Mouse (Mus musculus): ENCODE measurements around the gene Fcgr2b. TPM values are rescaled to one million over a fixed set of nuclear protein-coding genes. Genes with fewer than 3 reads are reported as not detected.
"Not testable (repeated sequence)": the region's sequence is repeated elsewhere in the genome, so short reads cannot be mapped to it uniquely, and the experiment has no call there.

The Fcgr2b gene
- polyA plus RNA-seq, 1 experiment from 2014 or later, result not detected

DNA sequence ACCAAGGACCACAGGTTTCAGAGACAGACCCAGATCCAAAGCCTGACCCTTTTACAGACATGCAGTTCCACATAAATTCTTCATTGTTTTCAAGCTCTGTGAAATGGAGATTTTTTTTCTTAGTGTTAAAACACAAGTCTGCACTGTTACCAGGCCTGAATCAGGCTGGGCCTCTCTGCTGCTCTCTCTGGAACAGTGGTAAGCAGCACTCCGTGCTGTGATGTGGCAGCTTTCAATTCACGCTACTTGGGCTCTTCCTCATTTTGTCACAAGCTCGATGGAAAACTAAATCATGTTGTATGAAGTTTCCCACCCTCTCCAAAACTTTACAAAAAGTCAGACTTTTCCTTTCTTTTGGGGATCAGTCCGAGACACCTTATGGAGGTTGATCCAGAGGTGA is 6.7 kb upstream of the Fcgr2b start:
- no peak overlapping the region for H3K4me2 ChIP-seq
- ATAC-seq (ENCODE audit: low FRiP score) (no peak), DNase-seq (ENCODE audit: low spot score, missing footprints) (no peak)
- no peaks in the 10 kb centered on the region for H3K9me3 ChIP-seq (ENCODE audit: control insufficient read depth, low read length)
- H3K36me3 ChIP-seq (ENCODE audit: control insufficient read depth, insufficient read depth, low read length), result no peaks in the 10 kb centered on the region
- H3K27ac ChIP-seq (ENCODE audit: low read depth, low read length), result no peak overlapping the region
- no peaks in the 10 kb centered on the region for H3K4me1 ChIP-seq (ENCODE audit: control insufficient read depth, insufficient read depth, low read length)
- no peaks in the 10 kb centered on the region for H3K27me3 ChIP-seq (ENCODE audit: control insufficient read depth, insufficient read depth, low read length)
- H3K4me3 ChIP-seq (ENCODE audit: low read depth, low read length), result no peak overlapping the region
- WGBS, result 84% methylated on average over 4 of the region's 4 CpGs
- H3K9ac ChIP-seq (ENCODE audit: low read length), result no peak overlapping the region

DNA sequence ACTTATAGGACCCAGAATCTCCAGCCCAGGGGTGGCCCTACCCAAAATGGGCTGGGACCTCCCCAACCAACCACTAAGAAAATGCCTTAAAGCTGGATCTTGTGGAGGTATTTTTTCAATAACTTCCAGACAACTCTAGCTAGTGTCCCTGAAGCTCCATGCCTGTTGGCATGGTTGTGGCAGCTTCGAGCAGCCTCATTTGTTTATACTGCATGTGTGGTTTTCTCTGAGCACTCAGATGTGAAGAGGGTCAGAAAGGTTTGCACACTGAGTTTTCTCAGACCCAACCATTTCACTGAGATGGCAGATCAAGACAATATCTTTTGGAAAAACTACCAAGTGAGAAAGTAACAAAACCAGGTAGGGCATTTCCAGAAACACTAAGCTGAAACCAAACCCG is 6.0 kb upstream of the Fcgr2b start:
- 79% methylated on average over 2 of the region's 2 CpGs for WGBS

DNA sequence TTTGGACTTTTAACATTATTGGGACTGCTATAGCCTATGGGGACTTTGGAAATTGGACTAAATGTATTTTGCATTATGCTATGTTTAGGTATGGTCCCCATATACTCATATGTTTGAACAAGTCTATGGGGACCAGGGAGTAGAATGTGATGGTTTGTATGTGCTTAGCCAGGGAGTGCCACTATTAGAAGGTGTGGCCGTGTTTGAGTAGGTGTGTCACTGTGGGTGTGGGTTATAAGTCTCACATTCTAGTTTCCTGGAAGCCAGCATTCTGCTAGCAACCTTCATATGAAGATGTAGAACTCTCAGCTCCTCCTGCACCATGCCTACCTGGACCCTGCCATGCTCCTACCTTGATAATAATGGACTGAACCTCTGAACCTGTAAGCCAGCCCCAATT is 5.3 kb upstream of the Fcgr2b start:
- DNase-seq (ENCODE audit: low spot score, missing footprints); H3K36me3 ChIP-seq (ENCODE audit: control insufficient read depth, insufficient read depth, low read length); H3K9me3 ChIP-seq (ENCODE audit: control insufficient read depth, low read length); ATAC-seq (ENCODE audit: low FRiP score); H3K4me3 ChIP-seq (ENCODE audit: low read depth, low read length); H3K4me2 ChIP-seq; H3K27ac ChIP-seq (ENCODE audit: low read depth, low read length); H3K9ac ChIP-seq (ENCODE audit: low read length); H3K27me3 ChIP-seq (ENCODE audit: control insufficient read depth, insufficient read depth, low read length); H3K4me1 ChIP-seq (ENCODE audit: control insufficient read depth, insufficient read depth, low read length): not testable (repeated sequence)
- WGBS, result 90% methylated on average over 1 of the region's 1 CpGs

More for the DNA sequence above, 6.0 kb upstream of the Fcgr2b start:
- H3K27me3 ChIP-seq (ENCODE audit: control insufficient read depth, insufficient read depth, low read length), result no peaks in the 10 kb centered on the region
- no peak overlapping the region for H3K9ac ChIP-seq (ENCODE audit: low read length)
- H3K4me2 ChIP-seq, result no peak overlapping the region
- no peaks in the 10 kb centered on the region for H3K9me3 ChIP-seq (ENCODE audit: control insufficient read depth, low read length)
- no peaks in the 10 kb centered on the region for H3K36me3 ChIP-seq (ENCODE audit: control insufficient read depth, insufficient read depth, low read length)
- DNase-seq (ENCODE audit: low spot score, missing footprints), result no peak
- no peak overlapping the region for H3K27ac ChIP-seq (ENCODE audit: low read depth, low read length)
- no peaks in the 10 kb centered on the region for H3K4me1 ChIP-seq (ENCODE audit: control insufficient read depth, insufficient read depth, low read length)
- no peak for ATAC-seq (ENCODE audit: low FRiP score)
- no peak overlapping the region for H3K4me3 ChIP-seq (ENCODE audit: low read depth, low read length)

DNA sequence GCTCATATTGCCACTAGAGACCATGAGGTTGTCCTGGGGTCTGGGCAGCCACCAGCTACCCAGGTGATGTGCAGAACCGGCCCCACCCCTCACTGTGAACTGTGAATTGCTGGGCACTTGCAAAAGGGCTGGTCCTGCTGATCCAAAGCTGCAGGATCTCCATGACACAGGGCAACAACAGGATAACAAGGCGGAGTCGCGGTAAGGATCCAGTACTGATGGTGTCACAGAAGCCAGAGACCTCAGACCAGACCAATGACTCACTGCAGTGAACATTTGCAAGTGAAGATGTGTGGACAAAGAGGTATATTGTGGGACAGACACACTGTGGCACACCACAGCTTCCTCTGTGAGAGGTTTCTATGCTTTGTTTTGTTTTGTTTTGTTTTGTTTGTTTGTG is 2.3 kb upstream of the Fcgr2b start:
- H3K4me2 ChIP-seq, result no peak overlapping the region
- H3K4me3 ChIP-seq (ENCODE audit: low read depth, low read length), result no peak overlapping the region
- H3K27ac ChIP-seq (ENCODE audit: low read depth, low read length), result no peak overlapping the region
- DNase-seq (ENCODE audit: low spot score, missing footprints) (no peak), ATAC-seq (ENCODE audit: low FRiP score) (no peak)
- 84% methylated on average over 4 of the region's 4 CpGs for WGBS
- H3K27me3 ChIP-seq (ENCODE audit: control insufficient read depth, insufficient read depth, low read length), result no peaks in the 10 kb centered on the region
- no peaks in the 10 kb centered on the region for H3K9me3 ChIP-seq (ENCODE audit: control insufficient read depth, low read length)
- H3K36me3 ChIP-seq (ENCODE audit: control insufficient read depth, insufficient read depth, low read length), result no peaks in the 10 kb centered on the region
- no peaks in the 10 kb centered on the region for H3K4me1 ChIP-seq (ENCODE audit: control insufficient read depth, insufficient read depth, low read length)
- H3K9ac ChIP-seq (ENCODE audit: low read length), result no peak overlapping the region

DNA sequence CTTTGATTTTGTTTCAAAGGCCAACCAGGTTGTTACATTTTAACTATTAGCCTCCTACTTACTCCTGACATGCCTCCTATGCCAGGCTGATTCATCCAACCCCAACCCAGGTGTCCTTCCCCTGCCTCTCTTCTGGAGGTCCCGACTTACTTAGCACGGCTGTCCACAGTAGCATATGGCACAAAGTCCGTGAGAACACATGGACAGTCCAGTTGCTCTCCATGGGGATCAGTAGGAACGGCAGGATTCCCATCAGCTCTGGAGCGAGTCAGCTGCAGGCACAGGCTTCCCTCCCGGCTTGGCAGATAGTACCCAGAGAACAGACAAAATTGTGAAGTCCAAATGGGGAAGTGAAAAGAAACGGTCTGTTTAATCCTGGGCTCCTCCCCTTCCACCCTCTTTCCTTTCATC is 591 bp downstream of the Fcgr2b start:
- Histone ChIP-seq H3K4me3 (ENCODE audit: low read depth, low read length) (no peak overlapping the region), H3K4me2 (no peak overlapping the region), H3K4me1 (ENCODE audit: control insufficient read depth, insufficient read depth, low read length) (no peaks in the 10 kb centered on the region), H3K36me3 (ENCODE audit: control insufficient read depth, insufficient read depth, low read length) (no peaks in the 10 kb centered on the region), H3K9ac (ENCODE audit: low read length) (no peak overlapping the region), H3K27ac (ENCODE audit: low read depth, low read length) (no peak overlapping the region), H3K9me3 (ENCODE audit: control insufficient read depth, low read length) (no peaks in the 10 kb centered on the region), H3K27me3 (ENCODE audit: control insufficient read depth, insufficient read depth, low read length) (no peaks in the 10 kb centered on the region)
- no peak for ATAC-seq (ENCODE audit: low FRiP score)
- 71% methylated on average over 7 of the region's 7 CpGs for WGBS
- no peak for DNase-seq (ENCODE audit: low spot score, missing footprints)

DNA sequence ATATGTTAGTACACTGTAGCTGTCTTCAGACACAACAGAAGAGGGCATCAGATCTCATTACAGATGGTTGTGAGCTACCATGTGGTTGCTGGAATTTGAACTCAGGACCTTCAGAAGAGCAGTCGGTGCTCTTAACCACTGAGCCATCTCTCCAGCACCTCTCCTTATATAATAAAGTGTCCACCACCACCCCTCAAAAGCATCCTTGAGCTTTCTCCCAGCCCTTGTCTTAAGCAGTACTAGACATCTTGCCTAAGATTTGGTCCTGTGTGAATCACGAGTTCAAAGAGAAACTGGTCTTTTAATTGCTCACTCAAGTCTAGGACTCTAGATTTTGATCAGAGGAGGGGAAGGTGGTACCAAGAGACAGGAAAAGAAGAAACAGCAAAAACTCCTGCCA is 997 bp downstream of the Fcgr2b start:
- H3K4me2 ChIP-seq; H3K9ac ChIP-seq (ENCODE audit: low read length); H3K36me3 ChIP-seq (ENCODE audit: control insufficient read depth, insufficient read depth, low read length); H3K4me3 ChIP-seq (ENCODE audit: low read depth, low read length); DNase-seq (ENCODE audit: low spot score, missing footprints); H3K9me3 ChIP-seq (ENCODE audit: control insufficient read depth, low read length); H3K4me1 ChIP-seq (ENCODE audit: control insufficient read depth, insufficient read depth, low read length); H3K27ac ChIP-seq (ENCODE audit: low read depth, low read length); ATAC-seq (ENCODE audit: low FRiP score); H3K27me3 ChIP-seq (ENCODE audit: control insufficient read depth, insufficient read depth, low read length): not testable (repeated sequence)
- WGBS, result 90% methylated on average over 2 of the region's 2 CpGs

DNA sequence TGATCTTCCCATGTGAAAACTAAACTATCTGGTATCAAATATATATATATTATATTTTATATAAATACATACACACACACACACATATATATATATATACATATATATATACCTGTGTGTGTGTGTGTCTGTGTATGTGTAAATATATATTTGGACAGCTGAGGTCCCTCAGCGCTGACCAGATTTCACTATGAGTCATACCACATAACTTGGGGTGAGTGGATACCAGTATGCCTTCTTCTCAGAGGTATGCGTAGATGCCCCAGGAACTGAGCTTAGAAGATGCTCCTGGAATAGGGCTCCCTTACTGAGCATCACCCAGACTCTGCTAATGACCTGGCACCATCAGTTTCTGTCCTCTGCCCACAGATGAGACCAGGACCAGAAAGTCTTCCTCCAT is 1.6 kb downstream of the Fcgr2b start:
- ATAC-seq (ENCODE audit: low FRiP score) (no peak), DNase-seq (ENCODE audit: low spot score, missing footprints) (no peak)
- Histone ChIP-seq H3K27me3 (ENCODE audit: control insufficient read depth, insufficient read depth, low read length) (no peaks in the 10 kb centered on the region), H3K9me3 (ENCODE audit: control insufficient read depth, low read length) (no peaks in the 10 kb centered on the region), H3K36me3 (ENCODE audit: control insufficient read depth, insufficient read depth, low read length) (no peaks in the 10 kb centered on the region), H3K4me1 (ENCODE audit: control insufficient read depth, insufficient read depth, low read length) (no peaks in the 10 kb centered on the region), H3K4me2 (no peak overlapping the region), H3K9ac (ENCODE audit: low read length) (no peak overlapping the region), H3K4me3 (ENCODE audit: low read depth, low read length) (no peak overlapping the region), H3K27ac (ENCODE audit: low read depth, low read length) (no peak overlapping the region)
- WGBS, result 97% methylated on average over 2 of the region's 2 CpGs

DNA sequence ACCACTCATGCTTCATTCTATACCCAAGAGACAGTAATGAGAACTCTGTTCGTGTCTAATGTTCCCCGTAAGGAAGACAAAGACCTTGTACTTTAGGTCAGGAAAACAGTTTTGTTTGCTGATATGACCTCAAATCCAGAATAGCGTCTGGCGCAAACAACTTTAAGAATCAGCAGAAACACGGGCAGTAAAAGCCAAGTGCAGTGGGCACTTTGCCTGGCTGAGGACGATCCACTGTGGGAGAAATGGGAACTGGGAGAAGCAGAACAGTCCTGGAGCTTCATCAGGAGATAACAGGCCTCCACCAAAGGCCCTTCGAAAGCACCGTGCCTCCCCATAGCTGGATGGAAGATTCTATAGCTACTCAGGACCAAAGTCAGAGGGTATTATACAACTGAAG is 2.2 kb downstream of the Fcgr2b start:
- ATAC-seq (ENCODE audit: low FRiP score), result no peak
- Histone ChIP-seq H3K4me1 (ENCODE audit: control insufficient read depth, insufficient read depth, low read length) (no peaks in the 10 kb centered on the region), H3K36me3 (ENCODE audit: control insufficient read depth, insufficient read depth, low read length) (no peaks in the 10 kb centered on the region), H3K4me3 (ENCODE audit: low read depth, low read length) (no peak overlapping the region), H3K27ac (ENCODE audit: low read depth, low read length) (no peak overlapping the region), H3K27me3 (ENCODE audit: control insufficient read depth, insufficient read depth, low read length) (no peaks in the 10 kb centered on the region), H3K9me3 (ENCODE audit: control insufficient read depth, low read length) (no peaks in the 10 kb centered on the region), H3K9ac (ENCODE audit: low read length) (no peak overlapping the region), H3K4me2 (no peak overlapping the region)
- 87% methylated on average over 8 of the region's 8 CpGs for whole genome bisulfite sequencing
- no peak for DNase-seq (ENCODE audit: low spot score, missing footprints)

DNA sequence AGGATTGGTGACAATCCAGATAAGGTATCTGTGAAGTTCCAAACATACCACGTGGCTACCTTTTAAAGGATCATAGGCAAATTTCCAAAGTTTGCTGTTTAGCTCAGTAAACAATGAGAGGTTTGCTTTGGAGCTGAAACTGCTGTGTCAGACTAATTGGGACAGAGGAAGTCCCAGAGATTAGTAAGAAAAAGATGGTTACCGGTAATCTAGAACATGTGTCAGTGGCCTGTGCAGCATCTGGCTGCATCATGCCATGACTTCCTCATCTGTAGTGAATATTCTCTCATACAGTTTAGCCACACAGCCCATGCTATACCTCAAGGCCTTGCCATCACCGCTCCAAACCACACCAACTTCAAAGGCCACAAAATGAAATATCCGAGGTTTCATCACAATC is 3.4 kb downstream of the Fcgr2b start:
- Histone ChIP-seq H3K36me3 (ENCODE audit: control insufficient read depth, insufficient read depth, low read length) (no peaks in the 10 kb centered on the region), H3K27me3 (ENCODE audit: control insufficient read depth, insufficient read depth, low read length) (no peaks in the 10 kb centered on the region), H3K27ac (ENCODE audit: low read depth, low read length) (no peak overlapping the region), H3K4me1 (ENCODE audit: control insufficient read depth, insufficient read depth, low read length) (no peaks in the 10 kb centered on the region), H3K9ac (ENCODE audit: low read length) (no peak overlapping the region), H3K4me3 (ENCODE audit: low read depth, low read length) (no peak overlapping the region), H3K9me3 (ENCODE audit: control insufficient read depth, low read length) (no peaks in the 10 kb centered on the region), H3K4me2 (no peak overlapping the region)
- ATAC-seq (ENCODE audit: low FRiP score) (no peak), DNase-seq (ENCODE audit: low spot score, missing footprints) (no peak)
- WGBS, result 84% methylated on average over 4 of the region's 4 CpGs

DNA sequence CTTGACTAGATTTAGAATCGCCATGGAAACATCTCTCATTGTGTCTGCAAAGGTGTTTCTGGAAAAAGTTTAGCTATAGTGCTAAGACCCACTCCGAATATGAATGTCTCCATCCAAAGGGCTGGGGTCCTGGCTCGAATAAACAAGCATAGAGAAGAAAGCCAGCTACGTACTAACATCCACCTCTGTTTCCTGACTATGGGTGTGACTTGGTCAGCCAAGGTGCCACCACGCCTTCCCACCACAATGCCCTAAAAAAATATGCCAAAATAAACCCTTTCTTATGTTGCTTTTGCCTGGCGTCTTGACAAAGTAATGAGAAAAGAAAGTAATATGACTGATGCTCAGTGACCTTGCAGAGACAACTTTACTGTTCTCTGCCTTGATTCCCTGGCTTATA is 3.9 kb downstream of the Fcgr2b start:
- DNase-seq (ENCODE audit: low spot score, missing footprints) (no peak), ATAC-seq (ENCODE audit: low FRiP score) (no peak)

More for the DNA sequence above, 3.9 kb downstream of the Fcgr2b start:
- Histone ChIP-seq H3K36me3 (ENCODE audit: control insufficient read depth, insufficient read depth, low read length) (no peaks in the 10 kb centered on the region), H3K9me3 (ENCODE audit: control insufficient read depth, low read length) (no peaks in the 10 kb centered on the region), H3K4me1 (ENCODE audit: control insufficient read depth, insufficient read depth, low read length) (no peaks in the 10 kb centered on the region), H3K27me3 (ENCODE audit: control insufficient read depth, insufficient read depth, low read length) (no peaks in the 10 kb centered on the region), H3K4me3 (ENCODE audit: low read depth, low read length) (no peak overlapping the region), H3K9ac (ENCODE audit: low read length) (no peak overlapping the region), H3K27ac (ENCODE audit: low read depth, low read length) (no peak overlapping the region), H3K4me2 (no peak overlapping the region)
- 85% methylated on average over 6 of the region's 6 CpGs for WGBS
